Mouse (Mus musculus): ENCODE measurements around the gene Nup88. TPM values are rescaled to one million over a fixed set of nuclear protein-coding genes. Genes with fewer than 3 reads are reported as not detected.

The Nup88 gene
- polyA plus RNA-seq, 1 experiment from 2014 or later, result 176 TPM

- Histone ChIP-seq H3K4me3 (ENCODE audit: low read depth, low read length) (peak within 1 kb of the TSS; percentile 87), H3K36me3 (ENCODE audit: control insufficient read depth, insufficient read depth, low read length) (no peaks in the 10 kb centered on the region; the same call in 1 of the 2 replicates), H3K27ac (ENCODE audit: low read depth, low read length) (0 out of 2 replicates have a peak within 1 kb of the TSS, but pooled peaks have one; percentile 18), H3K9ac (ENCODE audit: low read length) (peak within 1 kb of the TSS; percentile 71), H3K4me1 (replicated peaks; ENCODE audit: control insufficient read depth, insufficient read depth, low read length) (peaks cover 4% of the 10 kb centered on the region; the same call in 1 of the 2 replicates), H3K4me2 (ENCODE audit: low read depth, low read length, severe bottlenecking) (peak within 1 kb of the TSS; percentile 89), H3K9me3 (ENCODE audit: control insufficient read depth, low read length) (no peaks in the 10 kb centered on the region), H3K27me3 (ENCODE audit: control insufficient read depth, insufficient read depth, low read length) (no peaks in the 10 kb centered on the region)
- peak; percentile 98 for DNase-seq (ENCODE audit: low spot score)
- under 1% methylated on average over 33 of the region's 35 CpGs for WGBS
- peak; percentile 99 for ATAC-seq (replicated peaks; ENCODE audit: low FRiP score)
Observed at GRCm38 (mm10) chr11:71004316-71004773, 34.6 kb upstream of the Nup88 start, which contains the start of gene Dhx33. Gene Dhx33, minus strand, starts transcription at chr11:71004437.

- Histone ChIP-seq H3K4me3 (ENCODE audit: low read depth, low read length) (peak overlapping the region; percentile 87), H3K9ac (ENCODE audit: low read length) (peak overlapping the region; percentile 71), H3K4me2 (ENCODE audit: low read depth, low read length, severe bottlenecking) (peak overlapping the region; percentile 89), H3K36me3 (ENCODE audit: control insufficient read depth, insufficient read depth, low read length) (no peaks in the 10 kb centered on the region; the same call in 1 of the 2 replicates), H3K4me1 (replicated peaks; ENCODE audit: control insufficient read depth, insufficient read depth, low read length) (peaks cover 4% of the 10 kb centered on the region; the same call in 1 of the 2 replicates), H3K27ac (ENCODE audit: low read depth, low read length) (0 out of 2 replicates have a peak overlapping the region, but pooled peaks have one; percentile 18), H3K27me3 (ENCODE audit: control insufficient read depth, insufficient read depth, low read length) (no peaks in the 10 kb centered on the region), H3K9me3 (ENCODE audit: control insufficient read depth, low read length) (no peaks in the 10 kb centered on the region)
- ATAC-seq (replicated peaks; ENCODE audit: low FRiP score) (peak; percentile 85), DNase-seq (ENCODE audit: low spot score) (peak; percentile 56)
- WGBS, result under 1% methylated on average over 49 of the region's 49 CpGs
Observed at GRCm38 (mm10) chr11:71003611-71004315, 34.0 kb upstream of the Nup88 start.

- Histone ChIP-seq H3K36me3 (ENCODE audit: control insufficient read depth, insufficient read depth, low read length) (no peaks in the 10 kb centered on the region; the same call in 1 of the 2 replicates), H3K27ac (ENCODE audit: low read depth, low read length) (no peak overlapping the region), H3K27me3 (ENCODE audit: control insufficient read depth, insufficient read depth, low read length) (no peaks in the 10 kb centered on the region), H3K4me1 (replicated peaks; ENCODE audit: control insufficient read depth, insufficient read depth, low read length) (peaks cover 4% of the 10 kb centered on the region; the same call in 1 of the 2 replicates), H3K9ac (ENCODE audit: low read length) (no peak overlapping the region), H3K4me2 (ENCODE audit: low read depth, low read length, severe bottlenecking) (no peak overlapping the region), H3K9me3 (ENCODE audit: control insufficient read depth, low read length) (no peaks in the 10 kb centered on the region), H3K4me3 (ENCODE audit: low read depth, low read length) (no peak overlapping the region)
- WGBS, result 90% methylated on average over 4 of the region's 4 CpGs
- no peak for ATAC-seq (replicated peaks; ENCODE audit: low FRiP score)
- DNase-seq (ENCODE audit: low spot score), result no peak
Observed at GRCm38 (mm10) chr11:71001167-71001566, 31.4 kb upstream of the Nup88 start.

GRCm38 (mm10) chr11:70982557-70983228 lies 12.9 kb upstream of the Nup88 start, which contains the start of gene C1qbp:
Gene C1qbp, minus strand, starts transcription at chr11:70983026.
- Histone ChIP-seq H3K9ac (ENCODE audit: low read length) (peak within 1 kb of the TSS; percentile 92), H3K36me3 (ENCODE audit: control insufficient read depth, insufficient read depth, low read length) (peaks cover 12% of the 10 kb centered on the region; the same call in 1 of the 2 replicates), H3K9me3 (ENCODE audit: control insufficient read depth, low read length) (no peaks in the 10 kb centered on the region), H3K27ac (ENCODE audit: low read depth, low read length) (no peak within 1 kb of the TSS), H3K4me2 (ENCODE audit: low read depth, low read length, severe bottlenecking) (peak within 1 kb of the TSS; percentile 79), H3K4me3 (ENCODE audit: low read depth, low read length) (peak within 1 kb of the TSS; percentile 98), H3K27me3 (ENCODE audit: control insufficient read depth, insufficient read depth, low read length) (no peaks in the 10 kb centered on the region), H3K4me1 (replicated peaks; ENCODE audit: control insufficient read depth, insufficient read depth, low read length) (peaks cover 3% of the 10 kb centered on the region; the same call in 1 of the 2 replicates)
- under 1% methylated on average over 49 of the region's 64 CpGs for WGBS
- DNase-seq (ENCODE audit: low spot score), result peak; percentile 97
- ATAC-seq (replicated peaks; ENCODE audit: low FRiP score), result peak; percentile 97

GRCm38 (mm10) chr11:70982030-70982429 lies 12.3 kb upstream of the Nup88 start:
- WGBS, result 11% methylated on average over 12 of the region's 12 CpGs
- no peaks in the 10 kb centered on the region for H3K27me3 ChIP-seq (ENCODE audit: control insufficient read depth, insufficient read depth, low read length)
- H3K4me1 ChIP-seq (replicated peaks; ENCODE audit: control insufficient read depth, insufficient read depth, low read length), result peaks cover 3% of the 10 kb centered on the region; the same call in 1 of the 2 replicates
- H3K9me3 ChIP-seq (ENCODE audit: control insufficient read depth, low read length), result no peaks in the 10 kb centered on the region
- H3K4me3 ChIP-seq (ENCODE audit: low read depth, low read length), result peak overlapping the region; percentile 98
- DNase-seq (ENCODE audit: low spot score), result no peak
- no peak for ATAC-seq (replicated peaks; ENCODE audit: low FRiP score)
- peaks cover 18% of the 10 kb centered on the region; the same call in 1 of the 2 replicates for H3K36me3 ChIP-seq (ENCODE audit: control insufficient read depth, insufficient read depth, low read length)
- H3K4me2 ChIP-seq (ENCODE audit: low read depth, low read length, severe bottlenecking), result peak overlapping the region; percentile 79
- H3K9ac ChIP-seq (ENCODE audit: low read length), result peak overlapping the region; percentile 92
- H3K27ac ChIP-seq (ENCODE audit: low read depth, low read length), result no peak overlapping the region

- WGBS, result 92% methylated on average over 14 of the region's 14 CpGs
- Histone ChIP-seq H3K4me1 (replicated peaks; ENCODE audit: control insufficient read depth, insufficient read depth, low read length) (peaks cover 3% of the 10 kb centered on the region; the same call in 1 of the 2 replicates), H3K27me3 (ENCODE audit: control insufficient read depth, insufficient read depth, low read length) (no peaks in the 10 kb centered on the region), H3K4me2 (ENCODE audit: low read depth, low read length, severe bottlenecking) (no peak overlapping the region), H3K36me3 (ENCODE audit: control insufficient read depth, insufficient read depth, low read length) (peaks cover 17% of the 10 kb centered on the region; the same call in 1 of the 2 replicates), H3K9me3 (ENCODE audit: control insufficient read depth, low read length) (no peaks in the 10 kb centered on the region), H3K4me3 (ENCODE audit: low read depth, low read length) (no peak overlapping the region), H3K9ac (ENCODE audit: low read length) (no peak overlapping the region), H3K27ac (ENCODE audit: low read depth, low read length) (no peak overlapping the region)
- ATAC-seq (replicated peaks; ENCODE audit: low FRiP score), result no peak
- DNase-seq (ENCODE audit: low spot score), result no peak
Observed at GRCm38 (mm10) chr11:70980751-70981510, 11.2 kb upstream of the Nup88 start.

GRCm38 (mm10) chr11:70980232-70980631 lies 10.5 kb upstream of the Nup88 start:
- no peaks in the 10 kb centered on the region for H3K27me3 ChIP-seq (ENCODE audit: control insufficient read depth, insufficient read depth, low read length)
- peaks cover 3% of the 10 kb centered on the region; the same call in 1 of the 2 replicates for H3K4me1 ChIP-seq (replicated peaks; ENCODE audit: control insufficient read depth, insufficient read depth, low read length)
- peaks cover 17% of the 10 kb centered on the region; the same call in 1 of the 2 replicates for H3K36me3 ChIP-seq (ENCODE audit: control insufficient read depth, insufficient read depth, low read length)
- WGBS, result 92% methylated on average over 6 of the region's 6 CpGs
- no peak overlapping the region for H3K4me3 ChIP-seq (ENCODE audit: low read depth, low read length)
- DNase-seq (ENCODE audit: low spot score) (no peak), ATAC-seq (replicated peaks; ENCODE audit: low FRiP score) (no peak)
- no peak overlapping the region for H3K4me2 ChIP-seq (ENCODE audit: low read depth, low read length, severe bottlenecking)
- H3K9me3 ChIP-seq (ENCODE audit: control insufficient read depth, low read length), result no peaks in the 10 kb centered on the region
- H3K9ac ChIP-seq (ENCODE audit: low read length), result no peak overlapping the region
- H3K27ac ChIP-seq (ENCODE audit: low read depth, low read length), result no peak overlapping the region

GRCm38 (mm10) chr11:70977293-70977692 lies 7.5 kb upstream of the Nup88 start:
- H3K4me1 ChIP-seq (replicated peaks; ENCODE audit: control insufficient read depth, insufficient read depth, low read length), result peaks cover 3% of the 10 kb centered on the region; the same call in 1 of the 2 replicates
- no peaks in the 10 kb centered on the region for H3K9me3 ChIP-seq (ENCODE audit: control insufficient read depth, low read length)
- H3K4me3 ChIP-seq (ENCODE audit: low read depth, low read length), result no peak overlapping the region
- H3K4me2 ChIP-seq (ENCODE audit: low read depth, low read length, severe bottlenecking), result no peak overlapping the region
- 88% methylated on average over 6 of the region's 6 CpGs for WGBS
- no peaks in the 10 kb centered on the region for H3K27me3 ChIP-seq (ENCODE audit: control insufficient read depth, insufficient read depth, low read length)
- H3K36me3 ChIP-seq (ENCODE audit: control insufficient read depth, insufficient read depth, low read length), result peaks cover 17% of the 10 kb centered on the region; the same call in 1 of the 2 replicates
- ATAC-seq (replicated peaks; ENCODE audit: low FRiP score) (no peak), DNase-seq (ENCODE audit: low spot score) (no peak)
- no peak overlapping the region for H3K27ac ChIP-seq (ENCODE audit: low read depth, low read length)
- no peak overlapping the region for H3K9ac ChIP-seq (ENCODE audit: low read length)

Data from forebrain, embryonic 11.5 days (tissue).